Mouse (Mus musculus) embryonic fibroblast, embryonic 13.5 days (primary cell): ENCODE data around the gene Pheta1. TPM values are rescaled to one million over a fixed set of nuclear protein-coding genes. Genes with fewer than 3 reads are reported as not detected.
A peak's percentile ranks its signal among the peaks of the same experiment; 100 is the strongest.

ENCODE experiments used
- H3K27ac ChIP-seq: 2 replicates; pipeline ENCODE4 v1.5.1; 2012; ENCODE audit warnings: low read length, control low read depth, inconsistent platforms; ENCODE audit not compliant: insufficient read depth
- H3K4me1 ChIP-seq: 2 replicates; pipeline ENCODE4 v1.6.1; 2011; ENCODE audit warnings: low read length; ENCODE audit not compliant: control insufficient read depth, insufficient read depth
- H3K4me3 ChIP-seq: 2 replicates; pipeline ENCODE4 v1.5.1; 2011; ENCODE audit warnings: mild to moderate bottlenecking, control low read depth, low read length; ENCODE audit not compliant: insufficient read depth
- CTCF ChIP-seq: IDR thresholded peaks from 2 replicates; pipeline ENCODE4 v1.5.1; 2011; ENCODE audit warnings: mild to moderate bottlenecking, control low read depth, low read length, moderate library complexity, borderline replicate concordance; ENCODE audit not compliant: insufficient read depth
- POLR2A ChIP-seq: IDR thresholded peaks from 2 replicates; pipeline ENCODE4 v1.6.1; 2011; ENCODE audit warnings: low read depth, mild to moderate bottlenecking, control low read depth, low read length, moderate library complexity
- polyA plus RNA-seq: library from polyadenylated mRNA; stranded (reverse); fragments of >200 nt; gene quantifications from 2 replicates; pipeline ENCODE4 v1.2.4, GENCODE M21; 2011; ENCODE audit warnings: low read depth; ENCODE audit not compliant: missing spikeins, insufficient read length

Gene Pheta1
- polyA plus RNA-seq = 4.8 and 6.4 TPM in 2 replicates

DNA sequence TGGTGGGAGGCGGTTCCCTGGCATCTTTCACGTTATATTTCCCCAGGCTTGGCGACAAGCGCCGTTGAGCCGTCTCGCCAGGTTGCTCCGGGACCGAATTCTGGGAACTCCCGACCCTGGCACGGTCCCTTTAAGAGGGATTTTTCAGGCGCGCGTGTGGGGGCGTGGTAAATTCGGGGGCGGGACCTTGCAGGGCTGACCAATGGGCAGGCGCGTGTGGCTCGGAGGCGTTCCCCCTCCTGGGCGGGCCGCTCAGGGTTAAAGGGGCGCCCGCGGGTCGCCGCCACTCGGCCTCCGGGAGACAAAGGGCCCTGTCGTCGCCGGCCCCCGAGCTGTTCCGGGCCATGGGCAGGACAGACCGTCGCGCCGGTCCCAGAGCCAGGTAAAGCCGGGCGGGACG, at the start of gene Pheta1:
TSS of gene Pheta1 (plus strand) at position 242 of the 400 bp plus-strand sequence.
- Histone ChIP-seq H3K4me1 (peaks cover 2% of the 10 kb centered on the region; the same call in 1 of the 2 replicates), H3K27ac (peak within 1 kb of the TSS; percentile 54), H3K4me3 (peak within 1 kb of the TSS; percentile 72)
- peak; percentile 92 for TF ChIP-seq POLR2A
- TF ChIP-seq CTCF = no peak

DNA sequence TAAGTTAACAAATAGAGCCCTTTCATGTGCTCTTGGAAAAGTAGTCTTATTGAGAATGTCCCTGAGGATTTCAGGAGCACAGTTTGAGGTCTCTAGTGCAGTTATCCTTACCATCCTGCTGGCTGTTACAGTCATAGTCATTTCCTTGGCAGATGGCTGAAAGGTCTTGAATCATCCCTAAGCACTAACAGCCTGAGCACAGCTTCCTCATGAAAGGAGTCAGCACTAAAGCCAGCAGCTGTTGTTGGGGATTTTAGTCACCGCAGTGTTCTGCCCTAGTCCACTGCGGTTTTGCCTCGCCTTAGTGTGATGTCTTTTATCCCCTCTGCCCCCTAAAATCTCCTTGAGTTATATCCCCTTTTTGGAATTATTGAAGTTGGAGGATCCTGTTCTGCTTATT, 41.6 kb upstream of the Pheta1 start:
- peak overlapping the region; percentile 15; the same call in 1 of the 2 replicates for H3K27ac ChIP-seq
- TF ChIP-seq POLR2A = no peak
- TF ChIP-seq CTCF = no peak
- peaks cover 2% of the 10 kb centered on the region; the same call in 1 of the 2 replicates for H3K4me1 ChIP-seq
- H3K4me3 ChIP-seq = no peak overlapping the region

DNA sequence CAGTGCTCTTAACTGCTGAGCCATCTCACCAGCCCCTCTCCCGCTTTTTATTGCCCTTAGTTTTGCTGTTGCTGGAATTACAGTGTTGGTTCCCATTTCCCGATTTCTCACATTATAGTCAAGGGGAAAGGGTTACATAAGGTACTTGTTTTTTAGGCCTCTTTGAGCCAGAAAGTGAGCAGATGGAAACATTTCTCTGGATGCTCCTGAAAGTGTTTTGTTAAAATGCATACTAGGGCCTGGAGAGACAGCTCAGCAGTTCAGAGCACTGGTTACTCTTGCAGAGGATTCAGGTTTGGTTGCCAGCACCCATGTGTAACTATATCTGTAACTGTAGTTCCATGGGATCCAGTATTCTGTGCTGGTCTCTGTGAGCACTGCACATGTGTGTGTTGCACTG, 40.6 kb upstream of the Pheta1 start:
- no peak for TF ChIP-seq POLR2A
- no peak for TF ChIP-seq CTCF
- Histone ChIP-seq H3K4me1 (peaks cover 2% of the 10 kb centered on the region; the same call in 1 of the 2 replicates), H3K27ac (no peak overlapping the region), H3K4me3 (no peak overlapping the region)

DNA sequence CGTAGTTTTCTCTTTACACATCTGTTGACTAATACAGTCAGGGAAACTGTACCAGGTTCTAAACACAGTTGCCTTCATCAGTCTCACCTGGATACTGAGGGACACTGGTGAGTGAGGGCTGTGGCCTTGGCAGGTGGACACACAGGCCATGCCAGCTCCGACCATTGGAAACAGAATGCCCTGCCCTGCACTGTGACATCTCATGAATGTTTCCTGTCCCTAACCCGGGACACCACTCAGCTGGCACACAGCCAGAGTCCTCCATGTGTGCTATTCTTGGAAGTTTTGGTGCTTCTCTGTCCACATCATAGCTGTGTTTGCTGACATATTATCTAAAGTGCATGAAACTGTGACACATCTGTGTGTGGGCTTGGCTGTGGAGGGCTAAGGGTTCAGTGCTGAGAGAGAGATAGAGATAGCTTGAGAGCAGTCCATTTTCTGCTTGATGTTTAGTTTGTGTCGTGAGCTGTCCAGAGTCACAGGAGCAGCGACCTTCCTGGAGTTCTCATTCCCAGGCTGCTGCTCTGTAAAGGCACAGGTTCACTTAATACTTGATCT, 39.0 kb upstream of the Pheta1 start:
- no peak overlapping the region for H3K4me3 ChIP-seq
- H3K27ac ChIP-seq = no peak overlapping the region
- peaks cover 2% of the 10 kb centered on the region; the same call in 1 of the 2 replicates for H3K4me1 ChIP-seq
- TF ChIP-seq POLR2A (no peak), CTCF (no peak)

DNA sequence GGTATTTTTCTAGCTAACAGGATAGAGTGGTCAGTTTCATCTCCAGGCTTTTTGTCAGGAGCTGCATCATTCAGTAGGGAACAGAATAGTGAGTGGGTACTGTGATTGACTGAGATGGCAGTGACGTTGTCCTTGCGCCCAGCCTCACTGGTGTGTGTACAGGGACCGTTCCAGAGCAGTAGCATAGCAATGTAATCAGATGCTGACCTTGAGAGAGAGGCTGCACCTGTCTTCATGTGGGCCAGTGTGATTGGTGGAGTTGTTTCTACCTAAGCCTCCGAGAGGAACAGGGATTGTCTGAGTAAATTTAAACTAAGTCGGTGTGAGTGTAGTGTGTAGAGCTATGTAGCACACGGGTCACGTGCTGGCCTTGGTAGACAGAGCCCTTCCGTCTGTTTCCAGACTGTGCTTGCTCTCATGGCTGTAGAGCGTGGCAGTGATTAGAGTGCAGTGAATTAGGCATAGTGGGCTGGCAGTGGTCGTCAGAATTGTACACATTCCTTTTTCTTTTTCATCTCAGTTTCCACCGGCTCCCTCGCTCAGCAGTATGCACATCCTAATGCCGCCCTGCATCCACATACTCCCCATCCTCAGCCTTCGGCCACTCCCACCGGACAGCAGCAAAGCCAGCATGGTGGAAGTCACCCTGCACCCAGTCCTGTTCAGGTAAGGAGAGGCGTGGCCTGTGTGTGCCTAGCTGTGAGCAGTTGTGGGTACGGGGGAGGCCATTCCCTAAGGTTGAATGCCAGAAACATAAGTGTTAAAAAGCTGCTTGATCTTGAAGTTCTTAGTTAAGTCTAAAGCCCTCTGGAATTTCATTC, 38.2 kb upstream of the Pheta1 start:
- no peak for TF ChIP-seq CTCF
- H3K4me1 ChIP-seq = peaks cover 2% of the 10 kb centered on the region; the same call in 1 of the 2 replicates
- H3K27ac ChIP-seq = no peak overlapping the region
- no peak overlapping the region for H3K4me3 ChIP-seq

DNA sequence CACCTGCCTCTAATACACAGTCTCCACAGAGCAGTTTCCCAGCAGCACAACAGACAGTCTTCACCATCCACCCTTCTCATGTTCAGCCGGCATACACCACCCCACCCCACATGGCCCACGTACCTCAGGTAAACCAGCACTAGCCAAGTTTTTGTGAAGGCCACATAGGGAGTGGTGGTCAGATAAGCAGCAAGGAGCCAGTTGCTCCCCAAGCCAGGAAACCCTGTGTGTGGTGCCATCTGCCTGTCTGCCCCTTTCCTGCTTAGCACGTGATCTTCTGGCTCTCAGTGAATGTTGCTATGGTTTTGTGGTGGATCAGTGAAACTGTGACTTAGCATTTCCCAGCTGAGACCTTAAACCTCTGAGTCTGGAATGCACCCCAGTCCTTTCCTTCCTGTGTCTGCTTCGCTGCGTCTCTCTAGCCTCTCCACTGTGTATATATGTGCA, 37.3 kb upstream of the Pheta1 start:
- H3K27ac ChIP-seq = no peak overlapping the region
- TF ChIP-seq POLR2A (no peak), CTCF (no peak)
- H3K4me1 ChIP-seq = peaks cover 2% of the 10 kb centered on the region; the same call in 1 of the 2 replicates
- no peak overlapping the region for H3K4me3 ChIP-seq

DNA sequence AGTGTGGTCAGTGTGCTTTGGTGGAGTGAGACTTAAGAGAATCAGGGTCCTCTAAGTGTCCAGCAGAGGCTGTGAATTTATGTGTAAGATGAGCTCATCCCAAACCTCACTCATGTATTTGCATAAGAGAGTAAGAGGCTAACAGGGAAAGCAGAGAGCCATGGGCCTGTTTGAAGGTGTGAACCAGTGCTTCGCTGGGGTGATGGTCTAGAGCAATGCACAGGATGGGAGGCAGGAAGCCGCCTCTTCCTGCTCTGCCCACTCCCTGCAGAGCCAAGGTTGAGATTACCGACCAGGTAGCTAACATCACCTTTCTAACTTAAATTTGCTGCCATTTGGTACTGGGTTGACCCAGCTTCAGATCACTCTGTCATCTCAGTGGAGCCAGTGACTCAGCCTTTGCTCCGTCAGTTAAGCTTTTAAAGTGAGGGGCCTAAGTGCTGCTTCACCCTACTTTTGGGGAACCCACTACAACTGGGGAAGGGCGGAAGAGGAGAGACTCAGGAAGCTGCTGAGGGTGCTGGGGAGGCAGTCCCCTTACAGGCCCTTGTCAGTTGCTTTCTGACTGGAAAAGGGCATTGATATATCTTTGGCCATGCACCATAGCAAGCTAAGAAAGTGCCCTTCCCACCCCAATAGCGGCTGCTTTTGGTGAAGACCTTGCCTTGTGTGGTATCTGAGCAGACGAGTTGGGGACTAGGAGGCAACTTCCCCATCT, 36.1 kb upstream of the Pheta1 start:
- H3K4me1 ChIP-seq = no peaks in the 10 kb centered on the region
- H3K4me3 ChIP-seq = no peak overlapping the region
- H3K27ac ChIP-seq = no peak overlapping the region
- TF ChIP-seq CTCF = no peak
- TF ChIP-seq POLR2A = no peak

DNA sequence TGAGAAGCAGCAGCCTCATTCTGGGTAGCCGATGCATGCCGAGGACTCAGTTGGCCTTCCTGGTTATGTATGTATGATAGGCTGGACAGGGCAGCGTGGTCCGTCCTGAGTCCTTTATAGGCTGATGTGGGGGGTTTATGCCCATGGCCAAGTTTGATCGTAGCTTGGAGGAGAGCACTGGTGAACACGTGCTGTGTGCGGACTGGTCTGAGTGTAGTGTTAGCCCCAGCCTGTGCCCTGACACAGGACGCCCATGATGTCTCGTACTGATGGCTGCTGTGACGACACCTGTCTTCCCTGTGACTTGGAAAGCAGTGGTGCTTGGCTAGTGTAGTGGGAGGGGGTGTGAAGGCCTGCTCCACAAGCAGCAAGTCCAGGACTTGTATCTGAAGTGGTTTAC, 35.0 kb upstream of the Pheta1 start:
- Histone ChIP-seq H3K4me1 (no peaks in the 10 kb centered on the region), H3K4me3 (no peak overlapping the region), H3K27ac (peak overlapping the region; percentile 72)
- TF ChIP-seq POLR2A (no peak), CTCF (no peak)

DNA sequence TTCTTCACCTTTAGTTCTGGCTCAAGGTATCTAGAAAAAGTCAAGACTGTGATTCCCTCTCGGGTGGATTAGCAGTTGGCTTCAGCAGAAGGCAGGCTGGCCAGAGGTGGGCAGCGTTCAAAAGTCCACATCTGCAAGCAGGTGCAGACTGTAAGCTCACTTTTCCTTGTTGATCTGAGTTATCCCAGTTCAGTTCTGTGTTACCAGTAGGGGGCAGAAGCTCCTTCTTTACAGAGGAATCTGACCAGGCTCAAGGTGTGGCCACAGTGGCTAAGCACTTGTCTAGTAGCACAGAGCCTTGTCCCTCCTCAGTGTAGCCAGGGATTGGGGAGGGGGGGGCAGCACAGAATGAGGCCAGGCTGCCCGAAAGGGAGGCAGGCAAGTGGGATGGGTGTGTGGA, 33.7 kb upstream of the Pheta1 start:
- Histone ChIP-seq H3K27ac (no peak overlapping the region), H3K4me1 (peaks cover 5% of the 10 kb centered on the region; the same call in 1 of the 2 replicates), H3K4me3 (no peak overlapping the region)
- TF ChIP-seq POLR2A = no peak
- TF ChIP-seq CTCF = no peak

DNA sequence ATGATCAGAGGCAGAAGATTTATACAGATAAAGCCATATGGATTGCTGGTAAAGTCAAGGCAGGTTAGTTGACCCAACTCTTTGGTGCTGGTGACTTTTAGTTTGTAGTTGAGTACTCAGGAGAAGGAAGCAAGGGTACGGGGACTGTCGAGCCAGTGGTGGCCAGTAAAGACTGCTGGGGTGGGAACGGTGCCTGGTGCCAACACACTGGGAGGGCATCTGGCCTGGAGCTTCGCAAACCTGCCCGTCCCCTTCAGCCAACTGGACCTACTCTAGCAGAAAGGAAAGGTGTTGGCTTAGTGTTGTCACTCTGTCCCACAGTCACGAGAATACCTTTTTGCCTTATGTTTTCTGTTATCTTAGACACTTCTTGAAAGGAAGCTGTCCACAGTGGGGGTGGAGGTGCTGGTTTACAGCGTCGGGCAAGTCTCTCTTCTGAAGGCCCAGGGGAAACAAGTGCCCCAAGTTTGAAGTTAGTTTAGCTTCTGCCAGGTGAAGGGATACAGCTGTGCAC, 32.9 kb upstream of the Pheta1 start:
- no peak overlapping the region for H3K4me3 ChIP-seq
- H3K4me1 ChIP-seq = peaks cover 7% of the 10 kb centered on the region
- H3K27ac ChIP-seq = no peak overlapping the region
- no peak for TF ChIP-seq CTCF
- no peak for TF ChIP-seq POLR2A
